Mouse (Mus musculus) megakaryocyte, adult 5-6 weeks (primary cell): ENCODE measurements around the gene Acot7. TPM values are rescaled to one million over a fixed set of nuclear protein-coding genes. Genes with fewer than 3 reads are reported as not detected.

Source experiments
- total RNA-seq, 2 experiments: library from RNA; stranded (forward) in 1 of 2; stranded (reverse) in 1 of 2; fragments of 153-499, 151-499 nt in 1 of 2; fragments of 221-1000, 200-1000 nt in 1 of 2; gene quantifications; 2 replicates each; pipeline versions ENCODE4 v1.2.3 to v1.2.4; 2015 to 2017

Acot7 gene
- total RNA-seq, 2 experiments from 2014 or later: 43.3 TPM

Other genes with a start within 250 kb of the Acot7 start
- 18.1 and 18.5 TPM in 2 replicates for gene Dnajc11, start 244.4 kb upstream of the Acot7 start, total RNA-seq (2015)
- 34.7 and 39.4 TPM in 2 replicates for gene Dnajc11, start 244.4 kb upstream of the Acot7 start, total RNA-seq (2017)
- 9.6 and 11.2 TPM in 2 replicates for gene Thap3, start 189.1 kb upstream of the Acot7 start, total RNA-seq (2015)
- gene Thap3, start 189.1 kb upstream of the Acot7 start, total RNA-seq (2017): 10.3 and 12.9 TPM in 2 replicates
- gene Phf13, start 181.9 kb upstream of the Acot7 start, total RNA-seq (2015): 3.9 and 5.6 TPM in 2 replicates
- gene Phf13, start 181.9 kb upstream of the Acot7 start, total RNA-seq (2017): 4.0 and 4.5 TPM in 2 replicates
- gene Klhl21, start 169.3 kb upstream of the Acot7 start, total RNA-seq (2015): 2.6 and 3.8 TPM in 2 replicates
- gene Klhl21, start 169.3 kb upstream of the Acot7 start, total RNA-seq (2017): 3.1 and 4.1 TPM in 2 replicates
- gene Zbtb48, start 150.5 kb upstream of the Acot7 start, total RNA-seq (2015): 6.9 and 8.1 TPM in 2 replicates
- gene Zbtb48, start 150.5 kb upstream of the Acot7 start, total RNA-seq (2017): 3.8 and 8.9 TPM in 2 replicates
- gene Tas1r1, start 139.6 kb upstream of the Acot7 start, total RNA-seq (2015): 0.11 and 0.16 TPM in 2 replicates
- not detected in 2 replicates for gene Tas1r1, start 139.6 kb upstream of the Acot7 start, total RNA-seq (2017)
- gene Nol9, start 138.8 kb upstream of the Acot7 start, total RNA-seq (2015): 10.1 and 11.1 TPM in 2 replicates
- gene Nol9, start 138.8 kb upstream of the Acot7 start, total RNA-seq (2017): 10.8 and 15.5 TPM in 2 replicates
- 1.7 and 2.6 TPM in 2 replicates for gene Plekhg5, start 105.6 kb upstream of the Acot7 start, total RNA-seq (2015)
- gene Plekhg5, start 105.6 kb upstream of the Acot7 start, total RNA-seq (2017): 3.0 and 3.6 TPM in 2 replicates
- gene Tnfrsf25, start 62.2 kb upstream of the Acot7 start, total RNA-seq (2015): 0.13 and 0.25 TPM in 2 replicates
- 0.18 and 2.8 TPM in 2 replicates for gene Tnfrsf25, start 62.2 kb upstream of the Acot7 start, total RNA-seq (2017)
- 1.2 and 1.4 TPM in 2 replicates for gene Espn, start 25.8 kb upstream of the Acot7 start, total RNA-seq (2015)
- gene Espn, start 25.8 kb upstream of the Acot7 start, total RNA-seq (2017): 0.22 and 0.24 TPM in 2 replicates
- gene Hes2, start 19.3 kb upstream of the Acot7 start, total RNA-seq (2015): not detected in 2 replicates
- not detected in 2 replicates for gene Hes2, start 19.3 kb upstream of the Acot7 start, total RNA-seq (2017)
- not detected in 2 replicates for gene Gpr153, start 96.1 kb downstream of the Acot7 start, total RNA-seq (2015)
- 0.04 and 1.7 TPM in 2 replicates for gene Gpr153, start 96.1 kb downstream of the Acot7 start, total RNA-seq (2017)
- not detected in 2 replicates for gene Hes3, start 113.5 kb downstream of the Acot7 start, total RNA-seq (2015)
- not detected in 2 replicates for gene Hes3, start 113.5 kb downstream of the Acot7 start, total RNA-seq (2017)
- 8.7 and 9.3 TPM in 2 replicates for gene Icmt, start 119.1 kb downstream of the Acot7 start, total RNA-seq (2015)
- gene Icmt, start 119.1 kb downstream of the Acot7 start, total RNA-seq (2017): 9.7 and 11.9 TPM in 2 replicates
- not detected in 2 replicates for gene Rnf207, start 140.9 kb downstream of the Acot7 start, total RNA-seq (2015)
- not detected in 2 replicates for gene Rnf207, start 140.9 kb downstream of the Acot7 start, total RNA-seq (2017)
- gene Rpl22, start 147.6 kb downstream of the Acot7 start, total RNA-seq (2015): 968 and 1,019 TPM in 2 replicates
- 2,015 and 2,172 TPM in 2 replicates for gene Rpl22, start 147.6 kb downstream of the Acot7 start, total RNA-seq (2017)
- not detected in 2 replicates for gene Chd5, start 160.5 kb downstream of the Acot7 start, total RNA-seq (2015)
- gene Chd5, start 160.5 kb downstream of the Acot7 start, total RNA-seq (2017): 0.07 and 0.16 TPM in 2 replicates